Mouse (Mus musculus) urinary bladder, postnatal 10 days (tissue): ENCODE data around the gene Bbox1.

Source experiments
- DNase-seq: peaks from one replicate; pipeline ENCODE4 v3.0.0; 2022; ENCODE audit warnings: low spot score

Gene Bbox1

GRCm38 (mm10) chr2:110314509-110315155 lies at the start of gene Bbox1:
TSS of gene Bbox1 (minus strand) at chr2:110314560.
- no peak for DNase-seq

GRCm38 (mm10) chr2:110363855-110364254 lies 49.5 kb upstream of the Bbox1 start:
- no peak for DNase-seq

GRCm38 (mm10) chr2:110362432-110363283 lies 48.3 kb upstream of the Bbox1 start, which contains the start of gene Fibin:
TSS of gene Fibin (minus strand) at chr2:110363183.
- DNase-seq = no peak

- DNase-seq = no peak
Measured at GRCm38 (mm10) chr2:110353302-110353970, 39.1 kb upstream of the Bbox1 start.

GRCm38 (mm10) chr2:110351843-110352251 lies 37.5 kb upstream of the Bbox1 start:
- DNase-seq = no peak

DNA sequence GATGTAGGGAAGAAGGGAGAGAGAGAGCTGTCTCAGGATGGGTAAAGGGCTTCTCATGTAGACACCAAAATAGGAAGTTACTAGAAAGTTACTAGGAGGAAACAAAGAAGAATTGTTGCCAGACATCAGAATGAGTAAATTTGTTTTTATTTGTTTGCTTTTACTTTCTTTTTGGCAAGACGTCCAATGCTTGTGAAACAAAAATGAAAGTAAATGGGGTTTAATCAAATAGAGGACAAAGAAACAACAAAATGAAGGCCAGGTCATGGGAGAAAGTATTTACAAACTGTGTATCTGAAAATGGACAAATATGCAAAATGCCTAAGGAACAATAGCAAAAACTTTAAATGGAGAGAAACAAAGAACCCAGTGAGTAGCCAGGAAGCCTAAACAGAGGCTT lies 37.0 kb upstream of the Bbox1 start:
- DNase-seq = no peak

DNA sequence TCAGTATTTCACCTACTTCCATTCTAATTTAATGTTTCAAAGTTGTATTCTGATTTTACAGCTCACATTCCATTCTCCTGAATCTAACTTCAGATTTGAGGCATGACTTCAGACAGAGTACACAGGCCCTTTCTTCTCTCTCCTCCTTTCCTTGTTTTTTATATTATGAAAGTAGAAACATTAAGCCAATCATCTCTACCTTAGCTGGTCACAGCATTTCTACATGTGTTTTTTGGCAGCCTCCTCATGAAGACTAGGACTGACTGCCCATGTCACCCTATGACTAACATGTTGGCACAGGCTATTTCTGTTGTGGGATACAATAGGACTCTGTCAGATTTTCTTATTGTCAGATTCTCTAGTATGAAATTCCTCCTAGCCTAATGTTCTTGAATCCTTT lies 14.6 kb upstream of the Bbox1 start:
- DNase-seq = no peak

DNA sequence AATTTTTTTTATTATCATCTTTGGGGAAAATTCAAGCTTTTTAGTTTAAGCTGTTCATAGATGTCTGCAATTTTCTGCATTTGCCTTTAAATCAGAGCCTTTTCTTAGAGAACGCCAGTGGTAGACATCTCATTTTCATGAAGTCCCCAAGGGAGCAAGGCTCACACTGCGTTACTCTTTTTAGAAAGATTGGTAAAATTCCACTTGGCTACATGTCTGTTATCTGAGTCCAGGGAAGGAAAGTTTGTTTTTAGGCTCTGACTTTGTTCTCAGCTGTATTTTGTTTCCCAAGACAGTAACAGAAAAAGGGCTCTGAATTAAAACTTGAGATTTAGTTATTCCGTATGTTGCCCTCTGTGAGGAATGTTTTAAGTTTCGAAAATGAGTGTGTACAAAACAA lies 5.6 kb upstream of the Bbox1 start:
- no peak for DNase-seq

- DNase-seq = no peak
Measured at GRCm38 (mm10) chr2:110319266-110319665, 4.9 kb upstream of the Bbox1 start.

GRCm38 (mm10) chr2:110318719-110319118 lies 4.4 kb upstream of the Bbox1 start:
- no peak for DNase-seq

DNA sequence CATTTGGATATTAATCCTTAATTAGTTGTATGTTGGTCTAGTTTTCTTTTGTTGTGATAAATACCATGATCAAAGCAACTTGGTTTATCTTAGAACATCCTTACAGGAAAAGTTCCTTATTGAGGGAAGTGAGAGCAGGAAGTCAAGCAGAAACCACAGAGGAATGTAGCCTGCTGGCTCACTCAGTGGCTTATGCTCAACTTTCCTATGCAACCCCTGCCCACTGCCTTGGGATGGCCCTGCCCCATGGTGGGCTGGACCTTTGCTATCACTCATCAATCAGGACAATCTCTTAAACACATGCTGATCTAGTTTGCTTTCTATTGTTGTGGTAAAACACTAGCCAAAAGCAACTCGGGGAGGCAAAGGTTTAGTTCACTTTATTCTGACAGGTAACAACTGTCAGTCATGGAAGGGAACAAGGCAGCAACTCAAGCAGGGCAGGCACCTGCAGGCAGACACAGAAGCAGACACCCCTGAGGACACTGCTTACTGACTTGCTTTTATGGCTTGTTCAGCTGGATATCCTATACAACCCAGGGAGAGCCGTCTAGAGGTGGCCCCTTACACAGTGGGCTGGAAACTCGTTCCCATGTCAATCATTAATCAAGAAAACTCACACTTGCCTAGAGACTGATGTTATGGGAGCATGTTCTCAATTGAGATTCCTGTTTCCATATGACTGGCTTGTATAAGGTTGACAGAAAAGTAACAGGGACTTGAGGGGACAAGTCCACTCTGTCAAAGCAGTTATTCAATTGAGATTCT lies 1.9 kb upstream of the Bbox1 start:
- DNase-seq = no peak

DNA sequence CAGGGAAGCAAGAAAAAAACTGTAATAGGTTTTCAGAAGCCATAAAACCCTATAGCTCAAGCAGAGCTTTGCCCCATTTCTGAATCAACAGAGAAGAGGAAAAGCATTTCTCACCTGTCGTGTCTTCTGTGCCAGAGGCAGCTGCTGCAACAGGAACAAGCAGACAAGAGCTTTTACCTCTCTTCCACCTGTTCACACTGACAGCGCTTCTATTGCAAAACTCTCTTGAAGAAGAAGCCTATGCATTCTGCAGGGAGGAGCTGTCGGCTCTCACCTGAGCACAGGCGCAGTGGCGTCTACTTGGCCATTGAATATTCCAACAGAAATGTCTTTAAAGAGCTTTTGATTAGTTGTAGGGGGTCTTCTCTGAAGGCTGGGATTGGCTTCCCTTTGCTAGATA lies 286 bp downstream of the Bbox1 start:
- no peak for DNase-seq

GRCm38 (mm10) chr2:110313305-110313824 lies 995 bp downstream of the Bbox1 start:
- DNase-seq = no peak

GRCm38 (mm10) chr2:110305358-110306283 lies 8.7 kb downstream of the Bbox1 start:
- DNase-seq = no peak

- no peak for DNase-seq
Measured at GRCm38 (mm10) chr2:110302261-110302660, 12.1 kb downstream of the Bbox1 start.

- DNase-seq = no peak
Measured at GRCm38 (mm10) chr2:110301314-110301713, 13.0 kb downstream of the Bbox1 start.

GRCm38 (mm10) chr2:110294927-110295326 lies 19.4 kb downstream of the Bbox1 start:
- DNase-seq = no peak

DNA sequence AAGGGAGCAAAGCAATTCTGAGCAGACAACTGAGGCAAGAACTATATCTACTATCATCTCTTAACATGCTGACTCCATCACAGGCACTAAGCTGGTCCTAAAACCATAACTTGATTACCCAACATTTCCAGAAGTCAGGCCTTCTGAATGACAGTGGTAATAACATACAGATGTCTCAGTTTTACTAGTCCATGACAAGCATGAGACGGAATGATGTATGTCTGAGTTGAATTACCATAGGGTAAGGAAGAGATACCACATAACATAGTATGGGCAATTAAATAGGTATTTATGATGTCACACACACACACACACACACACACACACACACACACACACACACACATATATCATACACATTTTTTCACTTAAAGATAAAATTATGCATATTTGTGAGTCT lies 26.4 kb downstream of the Bbox1 start:
- no peak for DNase-seq

- no peak for DNase-seq
Measured at GRCm38 (mm10) chr2:110285829-110286504, 28.4 kb downstream of the Bbox1 start.

- no peak for DNase-seq
Measured at GRCm38 (mm10) chr2:110275424-110275823, 38.9 kb downstream of the Bbox1 start.
